Mouse (Mus musculus) myocyte (in vitro differentiated cells): ENCODE measurements around the gene Ttc7. TPM values are rescaled to one million over a fixed set of nuclear protein-coding genes. Genes with fewer than 3 reads are reported as not detected.

Source experiments
- H3K27me3 ChIP-seq: one replicate; pipeline ENCODE4 v1.6.1; 2011; ENCODE audit not compliant: control insufficient read depth, insufficient read depth, insufficient read length
- H3K36me3 ChIP-seq: one replicate; pipeline ENCODE4 v1.6.1; 2011; ENCODE audit not compliant: control insufficient read depth, insufficient read depth
- H3K4me2 ChIP-seq: one replicate; pipeline ENCODE4 v1.6.1; 2011; ENCODE audit warnings: low read depth, control low read depth
- H3K4me3 ChIP-seq: one replicate; pipeline ENCODE4 v1.5.1; 2011; ENCODE audit warnings: mild to moderate bottlenecking, control low read depth, moderate library complexity
- H3K79me2 ChIP-seq: one replicate; pipeline ENCODE4 v1.6.1; 2011; ENCODE audit not compliant: control insufficient read depth, insufficient read depth
- H3ac ChIP-seq: one replicate; pipeline ENCODE4 v1.6.1; 2011; ENCODE audit not compliant: control insufficient read depth, insufficient read length
- CEBPB ChIP-seq: IDR thresholded peaks from 2 replicates; pipeline ENCODE4 v1.6.1; 2011; ENCODE audit warnings: mild to moderate bottlenecking, moderate library complexity; ENCODE audit not compliant: poor library complexity, insufficient read depth, severe bottlenecking
- E2F4 ChIP-seq: IDR thresholded peaks from one replicate; pipeline ENCODE4 v1.6.1; 2011; ENCODE audit warnings: mild to moderate bottlenecking, control low read depth, moderate library complexity; ENCODE audit not compliant: insufficient read depth
- MAX ChIP-seq: IDR thresholded peaks from one replicate; pipeline ENCODE4 v1.6.1; 2011; ENCODE audit warnings: low read depth, mild to moderate bottlenecking, control low read depth
- MYOD1 ChIP-seq, 3 experiments: IDR thresholded peaks; one replicate each; pipeline ENCODE4 v1.6.1; 2011; ENCODE audit warnings: control low read depth in 2 of 3, low read depth in 2 of 3, mild to moderate bottlenecking in 2 of 3, moderate library complexity in 1 of 3; ENCODE audit not compliant: insufficient read length in 2 of 3, control insufficient read depth in 1 of 3
- MYOG ChIP-seq, 3 experiments: IDR thresholded peaks; one replicate each; pipeline ENCODE4 v1.6.1; 2011; ENCODE audit warnings: control low read depth in 2 of 3, low read depth in 2 of 3, mild to moderate bottlenecking in 2 of 3; ENCODE audit not compliant: insufficient read length in 2 of 3, control insufficient read depth in 1 of 3, insufficient read depth in 1 of 3
- POLR2A ChIP-seq: IDR thresholded peaks from one replicate; pipeline ENCODE4 v1.6.1; 2011; ENCODE audit warnings: low read depth, mild to moderate bottlenecking, control low read depth, moderate library complexity; ENCODE audit not compliant: insufficient read length
- POLR2AphosphoS2 ChIP-seq: IDR thresholded peaks from one replicate; pipeline ENCODE4 v1.6.1; 2011; ENCODE audit warnings: low read depth, control low read depth; ENCODE audit not compliant: insufficient read length
- REST ChIP-seq: IDR thresholded peaks from one replicate; pipeline ENCODE4 v1.6.1; 2011; ENCODE audit warnings: mild to moderate bottlenecking, control low read depth, moderate library complexity; ENCODE audit not compliant: insufficient read depth, insufficient read length
- SRF ChIP-seq: IDR thresholded peaks from one replicate; pipeline ENCODE4 v1.6.1; 2011; ENCODE audit warnings: low read depth; ENCODE audit not compliant: control insufficient read depth, insufficient read length
- TCF12 ChIP-seq: IDR thresholded peaks from one replicate; pipeline ENCODE4 v1.6.1; 2011; ENCODE audit warnings: mild to moderate bottlenecking, control low read depth; ENCODE audit not compliant: poor library complexity, insufficient read depth, severe bottlenecking
- TCF3 ChIP-seq: IDR thresholded peaks from one replicate; pipeline ENCODE4 v1.6.1; 2011; ENCODE audit warnings: low read depth, control low read depth; ENCODE audit not compliant: insufficient read length
- USF1 ChIP-seq: IDR thresholded peaks from one replicate; pipeline ENCODE4 v1.6.1; 2011; ENCODE audit warnings: low read depth, mild to moderate bottlenecking, control low read depth, moderate library complexity
- polyA plus RNA-seq: library from polyadenylated mRNA; unstranded; fragments of >200 nt; fragmentation: generic; extraction: Trizol; gene quantifications from one replicate; pipeline ENCODE4 v1.2.1, GENCODE M21; 2012; ENCODE audit warnings: missing spikeins

Ttc7 gene
- 15.2 TPM for polyA plus RNA-seq

GRCm38 (mm10) chr17:87282706-87283053 lies at the start of gene Ttc7:
TSS of gene Ttc7 (plus strand) at chr17:87282886.
- H3K36me3 ChIP-seq, result no peaks in the 10 kb centered on the region
- H3K27me3 ChIP-seq, result no peaks in the 10 kb centered on the region
- TF ChIP-seq POLR2AphosphoS2 (peak; percentile 95), TCF3 (no peak), MYOD1 (IDR thresholded peaks at IDR 0.05; ENCODE audit: control insufficient read depth in 1 of 3, insufficient read length in 2 of 3, low read depth in 2 of 3) (peak in 2 of 3 experiments; percentile 85 to 94), MYOG (IDR thresholded peaks at IDR 0.05; ENCODE audit: control insufficient read depth in 1 of 3, insufficient read depth in 1 of 3, insufficient read length in 2 of 3, low read depth in 2 of 3) (peak; percentile 59 to 92 (median 71)), TCF12 (no peak), SRF (peak; percentile 49), POLR2A (peak; percentile 90)
- H3K4me3 ChIP-seq, result peak within 1 kb of the TSS; percentile 46
- H3K79me2 ChIP-seq, result peaks cover 10% of the 10 kb centered on the region
- H3ac ChIP-seq, result peak within 1 kb of the TSS; percentile 93
- peak within 1 kb of the TSS; percentile 98 for H3K4me2 ChIP-seq

GRCm38 (mm10) chr17:87235019-87235418 lies 47.7 kb upstream of the Ttc7 start:
- Histone ChIP-seq H3K79me2 (no peaks in the 10 kb centered on the region), H3K27me3 (no peaks in the 10 kb centered on the region), H3ac (no peak overlapping the region), H3K4me2 (no peak overlapping the region), H3K36me3 (no peaks in the 10 kb centered on the region), H3K4me3 (no peak overlapping the region)
- TF ChIP-seq MYOD1 (IDR thresholded peaks at IDR 0.05; ENCODE audit: control insufficient read depth in 1 of 3, insufficient read length in 2 of 3, low read depth in 2 of 3) (peak in 1 of 3 experiments; percentile 82), MYOG (IDR thresholded peaks at IDR 0.05; ENCODE audit: control insufficient read depth in 1 of 3, insufficient read depth in 1 of 3, insufficient read length in 2 of 3, low read depth in 2 of 3) (no peak), TCF12 (no peak)

- Histone ChIP-seq H3K4me2 (peak overlapping the region; percentile 76), H3K27me3 (no peaks in the 10 kb centered on the region), H3K79me2 (no peaks in the 10 kb centered on the region), H3K36me3 (no peaks in the 10 kb centered on the region), H3K4me3 (no peak overlapping the region), H3ac (no peak overlapping the region)
- peak in 1 of 3 experiments; percentile 21 for TF ChIP-seq MYOD1 (IDR thresholded peaks at IDR 0.05; ENCODE audit: control insufficient read depth in 1 of 3, insufficient read length in 2 of 3, low read depth in 2 of 3)
- peak; percentile 29 for TF ChIP-seq USF1
- TF ChIP-seq CEBPB, result no peak
- no peak for TF ChIP-seq MYOG (IDR thresholded peaks at IDR 0.05; ENCODE audit: control insufficient read depth in 1 of 3, insufficient read depth in 1 of 3, insufficient read length in 2 of 3, low read depth in 2 of 3)
Measured at GRCm38 (mm10) chr17:87236725-87237650, 45.7 kb upstream of the Ttc7 start.

- H3K4me2 ChIP-seq, result no peak overlapping the region
- H3K79me2 ChIP-seq, result no peaks in the 10 kb centered on the region
- TF ChIP-seq USF1, result no peak
- TF ChIP-seq MAX, result no peak
- no peak for TF ChIP-seq TCF12
- no peak for TF ChIP-seq E2F4
- no peak for TF ChIP-seq MYOD1 (IDR thresholded peaks at IDR 0.05; ENCODE audit: control insufficient read depth in 1 of 3, insufficient read length in 2 of 3, low read depth in 2 of 3)
- no peak for TF ChIP-seq POLR2A
- no peak for TF ChIP-seq TCF3
- TF ChIP-seq MYOG (IDR thresholded peaks at IDR 0.05; ENCODE audit: control insufficient read depth in 1 of 3, insufficient read depth in 1 of 3, insufficient read length in 2 of 3, low read depth in 2 of 3), result no peak
- TF ChIP-seq SRF, result no peak
- TF ChIP-seq REST, result no peak
- no peak for TF ChIP-seq CEBPB
- no peak for TF ChIP-seq POLR2AphosphoS2
- no peaks in the 10 kb centered on the region for H3K27me3 ChIP-seq
- H3ac ChIP-seq, result no peak overlapping the region
- no peaks in the 10 kb centered on the region for H3K36me3 ChIP-seq
- no peak overlapping the region for H3K4me3 ChIP-seq
Measured at GRCm38 (mm10) chr17:87237826-87238225, 44.9 kb upstream of the Ttc7 start.

GRCm38 (mm10) chr17:87246103-87246502 lies 36.6 kb upstream of the Ttc7 start:
- no peak for TF ChIP-seq MYOG (IDR thresholded peaks at IDR 0.05; ENCODE audit: control insufficient read depth in 1 of 3, insufficient read depth in 1 of 3, insufficient read length in 2 of 3, low read depth in 2 of 3)
- no peak for TF ChIP-seq POLR2AphosphoS2
- TF ChIP-seq POLR2A, result no peak
- TF ChIP-seq E2F4, result no peak
- TF ChIP-seq SRF, result no peak
- no peak for TF ChIP-seq CEBPB
- TF ChIP-seq MAX, result no peak
- TF ChIP-seq MYOD1 (IDR thresholded peaks at IDR 0.05; ENCODE audit: control insufficient read depth in 1 of 3, insufficient read length in 2 of 3, low read depth in 2 of 3), result no peak
- no peak for TF ChIP-seq USF1
- TF ChIP-seq TCF3, result no peak
- TF ChIP-seq TCF12, result no peak
- no peak for TF ChIP-seq REST
- Histone ChIP-seq H3K79me2 (no peaks in the 10 kb centered on the region), H3K4me2 (no peak overlapping the region), H3ac (no peak overlapping the region), H3K4me3 (no peak overlapping the region), H3K27me3 (no peaks in the 10 kb centered on the region), H3K36me3 (no peaks in the 10 kb centered on the region)
